Mouse (Mus musculus) thymus, adult 2 months (tissue): Measurements from ENCODE around the gene Fam168a. TPM values are rescaled to one million over a fixed set of nuclear protein-coding genes. Genes with fewer than 3 reads are reported as not detected.

ENCODE experiments used
- DNase-seq: peaks from one replicate; pipeline ENCODE4 v3.0.0; 2021
- H3K27ac ChIP-seq: fragments of 200-500 bp; 2 replicates; pipeline ENCODE4 v1.5.1; 2012; ENCODE audit warnings: low read length, control low read depth; ENCODE audit not compliant: control insufficient read depth, insufficient read depth
- H3K27me3 ChIP-seq: fragments of 200-500 bp; 2 replicates; pipeline ENCODE4 v1.6.1; 2012; ENCODE audit warnings: mild to moderate bottlenecking, low read length, moderate library complexity, mixed read lengths; ENCODE audit not compliant: control insufficient read depth, insufficient read depth
- H3K36me3 ChIP-seq: fragments of 200-500 bp; 2 replicates; pipeline ENCODE4 v1.6.1; 2012; ENCODE audit warnings: mild to moderate bottlenecking, low read length, moderate library complexity; ENCODE audit not compliant: control insufficient read depth, insufficient read depth
- H3K4me1 ChIP-seq: fragments of 200-500 bp; replicated peaks from 2 replicates; pipeline ENCODE4 v1.6.1; 2012; ENCODE audit warnings: low read length; ENCODE audit not compliant: control insufficient read depth, insufficient read depth
- H3K4me3 ChIP-seq: fragments of 200-500 bp; 2 replicates; pipeline ENCODE4 v1.5.1; 2012; ENCODE audit warnings: mild to moderate bottlenecking, low read length, control low read depth, moderate library complexity; ENCODE audit not compliant: control insufficient read depth, insufficient read depth
- CTCF ChIP-seq: fragments of 200-500 bp; IDR thresholded peaks from 2 replicates; pipeline ENCODE4 v1.5.1; 2012; ENCODE audit warnings: mild to moderate bottlenecking, control low read depth, low read length, moderate library complexity, borderline replicate concordance; ENCODE audit not compliant: control insufficient read depth, poor library complexity, insufficient read depth; ENCODE audit errors: extremely low read depth
- POLR2A ChIP-seq: fragments of 200-500 bp; IDR thresholded peaks from 2 replicates; pipeline ENCODE4 v1.6.1; 2012; ENCODE audit warnings: mild to moderate bottlenecking, low read length, control low read depth, moderate library complexity; ENCODE audit not compliant: control insufficient read depth, poor library complexity, insufficient read depth; ENCODE audit errors: extremely low read depth
- WGBS: fragments of 180-500 bp; shearing (Covaris S2); methylation state at CpG from one replicate; pipeline ENCODE4 v1.1.7; 2018; 5-methylcytosine and 5-hydroxymethylcytosine counted together
- polyA plus RNA-seq: library from polyadenylated mRNA; depleted of rRNA; stranded (reverse); fragments of >200 nt; gene quantifications from 2 replicates; pipeline ENCODE4 v1.2.3, GENCODE M21; 2012; rRNA removed

Fam168a gene
- polyA plus RNA-seq, 1 experiment, result 144 TPM

DNA sequence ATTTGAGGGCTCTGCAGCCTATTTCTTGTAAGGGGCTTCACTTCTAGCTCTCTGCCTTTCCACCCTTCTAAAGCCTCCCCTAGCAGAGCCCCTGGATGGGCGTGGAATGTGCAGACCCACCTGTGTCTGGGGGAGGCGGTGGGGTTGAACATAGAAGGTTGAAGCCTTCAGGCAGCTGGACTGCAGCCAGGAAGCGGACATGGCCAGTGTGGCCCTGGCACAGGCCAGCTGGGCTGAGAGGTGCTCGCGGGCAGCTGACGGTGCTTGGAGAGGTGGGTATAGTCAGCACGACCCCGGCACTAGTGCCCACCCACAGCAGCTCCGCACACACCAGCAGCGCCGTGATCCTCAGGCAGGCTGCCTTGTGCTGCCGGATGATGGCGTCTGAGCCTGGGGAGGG is 169.9 kb downstream of the Fam168a start:
- Histone ChIP-seq H3K27ac (peak overlapping the region; percentile 5; the same call in 1 of the 2 replicates), H3K4me3 (no peak overlapping the region), H3K27me3 (no peaks in the 10 kb centered on the region), H3K36me3 (no peaks in the 10 kb centered on the region), H3K4me1 (peaks cover 8% of the 10 kb centered on the region; the same call in 1 of the 2 replicates)
- WGBS, result 93% methylated on average over 13 of the region's 13 CpGs
- TF ChIP-seq CTCF (no peak), POLR2A (no peak)
- no peak for DNase-seq

DNA sequence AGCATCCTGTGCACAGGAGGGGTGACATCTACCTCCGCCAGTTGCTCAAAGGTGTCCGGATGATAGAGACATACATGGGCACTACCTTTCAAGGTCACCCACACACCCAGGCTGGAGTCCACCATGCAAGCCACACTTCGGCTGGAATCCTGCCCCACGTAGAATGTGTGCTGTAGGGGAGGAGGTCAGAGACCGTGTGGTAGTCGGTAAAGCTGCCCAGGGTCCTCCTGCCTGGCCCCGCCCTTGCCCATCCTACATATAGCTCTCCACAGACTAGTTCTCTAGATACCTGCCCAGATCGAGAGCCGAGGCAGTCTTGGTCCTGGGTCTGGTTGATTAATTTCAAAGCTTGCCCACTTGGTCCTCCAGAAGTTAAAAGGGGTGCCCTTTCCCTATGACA is 170.3 kb downstream of the Fam168a start:
- WGBS, result 95% methylated on average over 9 of the region's 9 CpGs
- Histone ChIP-seq H3K36me3 (no peaks in the 10 kb centered on the region), H3K4me3 (no peak overlapping the region), H3K27me3 (no peaks in the 10 kb centered on the region), H3K27ac (no peak overlapping the region), H3K4me1 (peaks cover 8% of the 10 kb centered on the region; the same call in 1 of the 2 replicates)
- TF ChIP-seq CTCF, result no peak
- no peak for TF ChIP-seq POLR2A
- no peak for DNase-seq

- Histone ChIP-seq H3K36me3 (no peaks in the 10 kb centered on the region), H3K4me3 (no peak overlapping the region), H3K4me1 (peaks cover 8% of the 10 kb centered on the region; the same call in 1 of the 2 replicates), H3K27ac (no peak overlapping the region), H3K27me3 (no peaks in the 10 kb centered on the region)
- peak; percentile 74 for DNase-seq
- WGBS, result 42% methylated on average over 20 of the region's 20 CpGs
- TF ChIP-seq POLR2A (no peak), CTCF (peak; percentile 70; the same call in 1 of the 2 replicates)
Observed at GRCm38 (mm10) chr7:100879595-100879994, 173.2 kb downstream of the Fam168a start.

GRCm38 (mm10) chr7:100881531-100881930 is 175.1 kb downstream of the Fam168a start:
- H3K36me3 ChIP-seq, result no peaks in the 10 kb centered on the region
- WGBS, result 89% methylated on average over 9 of the region's 9 CpGs
- no peak for TF ChIP-seq POLR2A
- no peak overlapping the region for H3K27ac ChIP-seq
- DNase-seq, result no peak
- no peaks in the 10 kb centered on the region for H3K27me3 ChIP-seq
- 0 out of 2 replicates have a peak, but pooled peaks cover 4% of the 10 kb centered on the region for H3K4me1 ChIP-seq
- no peak overlapping the region for H3K4me3 ChIP-seq

DNA sequence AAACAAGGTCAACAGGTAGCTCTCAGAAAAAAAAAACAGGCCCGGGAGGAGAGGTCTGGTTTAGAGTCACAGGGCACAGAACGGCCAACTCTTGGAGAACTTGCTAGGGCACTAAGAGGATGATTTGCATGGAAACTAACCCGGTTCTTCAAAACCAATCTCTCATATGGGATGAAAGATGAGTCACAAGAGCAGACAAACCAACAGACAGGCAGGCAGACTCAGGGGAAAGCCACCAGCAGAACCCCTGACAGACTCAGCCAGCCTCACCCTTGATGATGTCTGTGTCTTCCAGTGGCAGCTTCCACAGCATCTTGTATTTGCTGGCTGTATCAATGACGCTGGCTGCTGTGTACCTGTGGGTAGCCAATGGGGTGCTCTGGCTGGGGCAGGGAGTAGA is 175.5 kb downstream of the Fam168a start:
- no peak for DNase-seq
- H3K27me3 ChIP-seq, result no peaks in the 10 kb centered on the region
- H3K36me3 ChIP-seq, result no peaks in the 10 kb centered on the region
- 0 out of 2 replicates have a peak, but pooled peaks cover 4% of the 10 kb centered on the region for H3K4me1 ChIP-seq
- no peak for TF ChIP-seq CTCF
- no peak for TF ChIP-seq POLR2A
- 92% methylated on average over 4 of the region's 4 CpGs for WGBS
- H3K27ac ChIP-seq, result no peak overlapping the region
- no peak overlapping the region for H3K4me3 ChIP-seq

DNA sequence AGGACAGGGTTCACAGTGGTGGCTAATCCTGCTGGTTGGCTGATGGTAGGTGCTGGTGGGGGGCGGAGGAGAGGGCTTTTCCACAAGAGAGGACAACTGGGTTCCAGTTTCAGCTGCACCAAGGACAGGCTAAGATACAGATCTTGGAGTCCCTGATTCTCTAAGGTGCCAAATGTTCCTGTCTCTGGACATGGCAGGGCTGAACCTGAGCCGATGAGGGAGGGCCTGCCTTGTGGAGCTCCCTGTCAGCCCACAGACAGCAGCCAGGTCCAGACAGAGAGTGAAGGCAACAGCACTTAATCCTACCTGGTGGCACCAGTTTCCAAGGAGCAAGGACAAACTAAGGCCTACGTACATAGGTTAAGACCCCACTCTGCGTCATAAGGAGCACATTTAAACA is 178.0 kb downstream of the Fam168a start:
- TF ChIP-seq CTCF (no peak), POLR2A (no peak)
- no peaks in the 10 kb centered on the region for H3K27me3 ChIP-seq
- no peaks in the 10 kb centered on the region for H3K36me3 ChIP-seq

GRCm38 (mm10) chr7:100886535-100886934 is 180.1 kb downstream of the Fam168a start:
- peak; percentile 67 for DNase-seq
- no peaks in the 10 kb centered on the region for H3K27me3 ChIP-seq
- no peaks in the 10 kb centered on the region for H3K36me3 ChIP-seq
- 33% methylated on average over 3 of the region's 3 CpGs for WGBS
- H3K4me1 ChIP-seq, result no peaks in the 10 kb centered on the region
- no peak for TF ChIP-seq CTCF
- no peak for TF ChIP-seq POLR2A
- H3K27ac ChIP-seq, result no peak overlapping the region
- no peak overlapping the region for H3K4me3 ChIP-seq

More for the DNA sequence above, 178.0 kb downstream of the Fam168a start:
- no peak for DNase-seq
- Histone ChIP-seq H3K4me1 (0 out of 2 replicates have a peak, but pooled peaks cover 4% of the 10 kb centered on the region), H3K27ac (no peak overlapping the region), H3K4me3 (no peak overlapping the region)
- 96% methylated on average over 4 of the region's 4 CpGs for WGBS

Other genes with a start within 250 kb of the Fam168a start
- gene Ucp3, start 233.6 kb upstream of the Fam168a start, polyA plus RNA-seq, result 6.0 and 7.0 TPM in 2 replicates
- 1,120 and 1,396 TPM in 2 replicates for gene Ucp2, start 213.3 kb upstream of the Fam168a start, polyA plus RNA-seq
- gene Dnajb13, start 191.7 kb upstream of the Fam168a start, polyA plus RNA-seq, result 2.2 and 3.0 TPM in 2 replicates
- gene Coa4, start 169.6 kb upstream of the Fam168a start, polyA plus RNA-seq, result 9.1 and 10.1 TPM in 2 replicates
- 25.9 and 36.9 TPM in 2 replicates for gene Rab6a, start 99.2 kb upstream of the Fam168a start, polyA plus RNA-seq
- 11.3 and 12.2 TPM in 2 replicates for gene Mrpl48, start 98.3 kb upstream of the Fam168a start, polyA plus RNA-seq
- 70.5 and 82.2 TPM in 2 replicates for gene Plekhb1, start 44.2 kb upstream of the Fam168a start, polyA plus RNA-seq
- gene Relt, start 156.8 kb downstream of the Fam168a start, polyA plus RNA-seq, result 77.5 and 82.0 TPM in 2 replicates
- 8.1 and 11.1 TPM in 2 replicates for gene Arhgef17, start 225.5 kb downstream of the Fam168a start, polyA plus RNA-seq